Mouse (Mus musculus) heart, embryonic 16.5 days (tissue): ENCODE data around the gene Tmem14c. TPM values are rescaled to one million over a fixed set of nuclear protein-coding genes. Genes with fewer than 3 reads are reported as not detected.

ENCODE experiments used
- polyA plus RNA-seq: library from polyadenylated mRNA; unstranded; fragments of >200 nt; fragmentation: Nextera tagmentation; extraction: Ambion mirVana; gene quantifications from 2 replicates; pipeline ENCODE4 v1.2.1, GENCODE M21; 2015

Tmem14c gene
- polyA plus RNA-seq, 1 experiment from 2014 or later, result 237 TPM

Other genes with a start within 250 kb of the Tmem14c start
- 4.2 and 5.0 TPM in 2 replicates for gene Gcnt2, start 156.5 kb upstream of the Tmem14c start, polyA plus RNA-seq
- 52.0 and 53.4 TPM in 2 replicates for gene Pak1ip1, start 15.3 kb upstream of the Tmem14c start, polyA plus RNA-seq
- gene Mak, start 63.4 kb downstream of the Tmem14c start, polyA plus RNA-seq, result 0.16 and 0.35 TPM in 2 replicates
- gene Gcm2, start 94.7 kb downstream of the Tmem14c start, polyA plus RNA-seq, result 0.21 TPM in 1 of 2 replicates, not detected in the other
- 0.09 TPM in 1 of 2 replicates, not detected in the other for gene Sycp2l, start 98.0 kb downstream of the Tmem14c start, polyA plus RNA-seq
- gene Elovl2, start 204.1 kb downstream of the Tmem14c start, polyA plus RNA-seq, result 0.45 and 0.56 TPM in 2 replicates
- gene Smim13, start 233.6 kb downstream of the Tmem14c start, polyA plus RNA-seq, result 10.1 and 10.4 TPM in 2 replicates